Mouse (Mus musculus) mouse trophoblast stem cell (cell line): Measurements from ENCODE around the gene Nfkbie.

Experiments
- in situ Hi-C, 2 experiments: fragments of 300-500 bp; cut with MseI, MboI; formaldehyde crosslinking; loops; 2 replicates in 1 of 2; 3 replicates in 1 of 2; pipeline ENCODE4 v1.15.1; 2025

Gene Nfkbie

DNA sequence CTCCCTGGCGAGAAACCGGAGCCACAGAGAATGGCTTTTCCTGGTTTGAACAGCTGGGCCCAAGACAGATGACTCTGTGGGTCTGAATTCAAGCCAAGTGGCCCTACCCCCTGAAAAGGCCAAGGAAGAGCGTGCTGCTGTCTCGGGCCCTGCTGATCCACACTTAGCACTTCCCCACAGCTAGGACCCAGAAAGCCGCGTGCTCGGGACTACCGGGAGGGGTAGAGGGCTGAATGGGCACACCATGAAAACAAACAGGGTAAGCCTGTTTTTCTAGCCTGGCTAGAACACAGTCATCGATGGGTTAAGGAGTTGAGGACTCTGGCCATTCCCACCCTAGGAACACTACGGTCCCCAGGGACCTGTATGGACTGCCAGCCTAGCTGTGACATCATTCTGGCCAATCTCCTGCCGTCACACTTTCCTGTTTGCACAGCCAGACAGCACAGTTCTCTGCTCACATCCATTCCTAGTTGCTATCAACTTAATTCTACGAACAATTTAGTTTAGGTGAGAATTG, 25.5 kb downstream of the Nfkbie start:
- in situ Hi-C loops, result no loop called here

DNA sequence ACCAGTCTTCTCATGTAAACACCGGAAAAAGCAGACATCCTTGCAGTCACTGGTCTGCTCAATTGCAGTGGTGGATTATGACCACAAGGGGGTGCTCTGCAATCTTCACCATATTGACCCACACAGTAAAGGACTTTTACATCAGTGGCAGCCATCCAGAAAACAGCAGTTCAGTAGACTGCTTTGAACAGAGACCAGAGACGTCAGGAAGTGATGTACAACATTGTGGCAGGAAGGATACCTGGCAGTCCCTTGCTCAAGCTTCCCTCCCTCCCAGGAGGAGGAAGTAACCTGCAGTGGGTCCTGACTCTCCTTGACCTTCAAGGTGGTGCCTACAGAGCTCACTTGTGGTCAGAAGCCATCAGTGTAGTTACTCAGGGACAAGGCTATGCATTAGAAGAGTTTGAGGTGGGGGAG, 26.1 kb downstream of the Nfkbie start:
- in situ Hi-C loops, result no loop called here

DNA sequence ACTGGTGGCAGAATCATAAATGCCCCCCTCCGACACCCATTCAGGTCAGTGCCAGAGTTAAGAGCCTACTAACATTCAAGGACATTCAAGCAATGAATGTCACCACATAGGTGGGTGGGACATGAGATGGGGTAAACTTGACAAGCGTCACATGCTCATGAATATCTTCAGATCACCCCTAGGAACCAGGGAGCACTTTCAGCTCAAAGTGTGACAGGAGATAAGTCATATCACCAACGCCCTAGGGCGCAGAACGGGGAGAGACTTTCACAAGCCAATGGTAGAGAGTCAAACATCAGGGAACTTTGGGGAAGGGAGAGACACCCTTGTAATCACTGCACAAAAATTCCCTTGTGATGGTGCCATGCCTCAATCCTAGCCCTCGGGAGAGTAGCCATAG, 26.7 kb downstream of the Nfkbie start:
- in situ Hi-C loops, result no loop called here

DNA sequence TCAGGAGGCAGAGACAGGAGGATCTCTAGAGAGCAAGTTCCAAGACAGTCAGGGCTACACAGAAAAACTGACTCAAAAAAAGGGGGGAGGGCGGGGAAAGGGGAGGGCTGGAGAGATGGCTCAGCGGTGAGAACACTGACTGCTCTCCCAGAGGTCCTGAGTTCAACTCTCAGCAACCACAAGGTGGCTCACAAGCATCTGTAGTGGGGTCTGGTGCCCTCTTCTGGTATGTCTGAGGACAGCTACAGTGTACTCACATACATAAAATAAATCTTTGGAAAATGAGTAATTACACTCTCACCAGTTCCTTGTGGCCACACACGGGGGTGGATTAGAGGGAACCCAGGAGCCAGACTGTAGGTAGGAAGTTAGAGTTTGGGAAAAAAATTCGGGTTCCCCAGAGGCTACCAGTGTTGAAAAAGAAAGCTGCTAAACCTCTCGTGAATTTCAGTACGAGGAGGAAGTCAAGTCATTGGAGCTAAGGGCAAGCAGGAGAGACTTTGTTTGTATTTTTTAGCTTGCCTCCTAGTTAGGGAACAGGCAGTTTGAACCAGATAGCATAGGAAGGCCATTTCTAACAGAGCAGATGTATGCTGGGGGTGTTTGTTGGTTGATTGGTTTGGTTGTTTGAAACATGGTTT, 27.3 kb downstream of the Nfkbie start:
- in situ Hi-C loops, result no loop called here

DNA sequence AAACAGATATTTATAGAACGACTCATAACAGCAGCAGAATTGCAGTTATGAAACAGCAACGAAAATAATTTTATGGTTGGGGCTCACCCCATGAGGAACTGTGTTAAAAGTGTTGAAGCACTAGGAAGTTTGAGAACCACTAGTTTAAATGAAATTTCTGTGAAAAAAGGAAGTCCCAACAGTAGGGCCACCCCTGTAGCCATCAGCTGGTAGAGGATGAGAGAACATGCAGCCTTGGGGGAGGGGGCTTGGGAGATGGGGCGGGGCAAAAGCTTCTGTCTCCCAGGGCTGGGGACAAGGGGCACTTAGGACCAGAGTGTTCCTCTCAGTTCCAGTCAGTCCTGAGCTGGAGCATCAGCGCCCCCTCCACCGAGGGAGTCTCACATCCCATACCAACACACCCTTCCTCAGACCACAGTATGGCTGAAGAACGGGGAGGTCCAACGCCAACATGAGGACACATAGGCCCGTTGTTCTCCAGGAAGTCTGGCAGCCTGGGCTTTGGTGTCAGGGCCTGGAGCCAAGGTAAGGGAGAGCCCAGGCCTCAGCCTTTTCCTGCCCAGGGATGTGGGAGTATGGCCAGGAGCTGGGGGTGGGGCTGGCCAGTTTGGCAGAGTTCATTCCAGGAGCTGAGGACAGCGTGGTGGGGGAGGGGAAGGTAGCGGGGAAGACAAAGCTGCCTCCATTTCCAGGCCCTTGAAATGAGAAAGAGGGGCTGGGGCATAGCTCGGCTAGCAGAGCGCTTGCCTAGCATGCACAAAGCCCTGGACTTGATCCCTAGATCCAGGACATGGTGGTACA, 28.8 kb downstream of the Nfkbie start:
- in situ Hi-C loops, result no loop called here

DNA sequence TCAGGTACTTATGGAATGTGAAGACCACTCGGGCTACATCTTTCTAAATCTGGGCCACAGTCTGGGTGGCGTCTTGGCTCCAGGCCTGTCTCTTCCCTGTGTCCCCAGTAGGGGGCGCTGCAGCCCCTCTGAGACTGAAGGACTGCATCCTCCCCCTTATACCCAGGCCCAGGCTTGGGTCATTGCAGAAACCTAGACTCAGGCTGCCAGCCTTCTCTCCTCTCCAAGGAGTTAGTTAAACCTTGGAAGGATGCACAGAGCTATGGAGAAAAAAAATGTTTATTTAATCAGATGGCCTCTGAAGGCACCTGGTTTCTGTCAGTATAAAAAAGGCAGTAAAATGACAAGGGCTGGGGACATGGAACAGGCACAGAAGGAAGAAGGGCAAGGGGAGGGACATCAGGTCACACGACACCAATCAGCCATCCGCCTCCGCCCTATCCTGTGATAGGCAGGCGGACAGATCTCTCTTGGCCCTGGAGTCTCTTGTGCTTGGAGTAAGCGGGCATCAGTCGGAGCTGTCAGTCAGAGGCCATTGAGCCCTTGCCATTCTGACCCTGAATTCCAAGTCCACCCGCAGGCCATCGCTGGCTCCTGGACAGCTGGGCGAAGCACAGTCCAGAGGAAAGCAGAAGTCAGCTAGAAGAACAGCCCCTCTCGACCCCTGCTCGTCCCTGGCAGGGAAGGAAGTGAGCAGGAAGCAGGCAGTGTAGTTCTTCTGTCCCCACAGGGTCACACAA, 29.6 kb downstream of the Nfkbie start:
- in situ Hi-C loops, result loop anchor here (5.0 kb wide), 1 partner anchor 42 kb away; no protein-coding TSS in a partner anchor

DNA sequence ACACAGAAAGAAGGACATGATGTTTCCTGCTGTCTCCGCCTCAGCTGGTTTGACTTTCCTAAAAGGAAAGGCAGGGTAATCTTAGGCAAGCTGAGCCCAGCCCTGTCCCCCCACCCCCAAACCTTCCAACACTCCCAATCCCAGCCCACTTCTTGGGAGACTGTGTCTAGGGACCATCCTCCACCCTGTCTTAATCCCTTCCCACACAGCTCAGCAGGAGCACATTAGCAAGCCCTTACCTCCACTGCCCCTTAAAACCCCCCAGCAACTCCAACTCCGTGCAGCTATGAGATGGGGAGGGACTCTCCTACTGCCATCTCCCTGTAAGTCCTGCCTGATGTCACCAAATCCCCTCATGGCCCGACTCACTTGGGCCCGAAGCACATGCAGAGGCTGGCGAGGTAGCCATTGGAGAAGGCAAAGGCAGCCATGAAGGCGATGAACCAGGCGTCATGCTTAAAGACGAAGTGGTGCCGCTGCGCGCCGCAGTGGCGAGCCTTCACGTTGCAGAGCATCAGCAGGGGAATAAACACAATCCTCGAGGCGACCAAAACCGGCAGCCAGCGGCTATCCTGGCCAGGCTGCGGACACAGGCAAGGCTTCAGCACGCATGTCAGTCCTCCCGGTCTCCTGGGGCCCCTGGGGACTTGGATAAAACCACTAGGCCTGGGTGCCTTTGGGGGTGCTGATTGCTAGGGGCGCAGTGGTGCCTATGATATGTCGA, 30.4 kb downstream of the Nfkbie start:
- in situ Hi-C loops, result loop anchor here (5.0 kb wide), 1 partner anchor 41 kb away; no protein-coding TSS in a partner anchor

DNA sequence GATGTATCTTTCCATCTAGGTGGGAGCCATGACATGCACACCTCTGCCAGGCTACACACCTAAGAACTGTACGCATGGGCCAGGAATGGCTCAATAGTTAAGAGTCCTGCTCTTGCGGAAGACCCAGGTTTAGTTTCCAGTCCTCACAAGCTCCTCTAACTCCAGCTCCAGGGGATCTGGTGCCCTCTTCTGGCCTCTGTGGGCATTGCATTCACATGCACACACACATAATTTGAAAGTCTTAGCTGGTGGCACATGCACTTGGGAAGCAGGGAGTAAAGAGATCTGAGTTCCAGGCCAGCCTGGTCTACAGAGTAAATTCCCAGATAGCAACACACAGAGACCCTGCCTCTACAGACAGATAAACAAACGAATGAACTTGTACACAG, 30.9 kb downstream of the Nfkbie start:
- in situ Hi-C loops, result loop anchor here (5.0 kb wide), 1 partner anchor 41 kb away; no protein-coding TSS in a partner anchor

DNA sequence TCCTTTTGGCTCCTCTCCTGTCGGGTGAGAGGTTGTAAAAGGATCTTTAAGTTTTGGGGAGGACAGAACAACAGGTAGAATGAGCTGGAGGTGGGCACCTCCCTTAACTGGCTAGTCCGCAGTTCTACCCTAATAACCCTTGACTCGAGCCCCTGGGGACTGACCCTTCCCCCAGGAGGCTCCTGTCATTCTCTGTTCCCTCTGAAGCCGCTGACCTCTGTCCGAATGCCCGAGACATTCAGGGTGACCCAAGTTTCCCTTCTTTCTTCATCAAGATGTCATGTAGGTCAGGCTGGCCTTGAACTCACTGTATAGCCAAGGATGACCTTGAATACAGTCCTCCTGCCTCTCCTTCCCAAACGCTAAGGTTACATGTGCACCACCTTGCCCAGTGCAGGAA, 32.9 kb downstream of the Nfkbie start:
- in situ Hi-C loops, result loop anchor here (5.0 kb wide), 1 partner anchor 39 kb away; no protein-coding TSS in a partner anchor

DNA sequence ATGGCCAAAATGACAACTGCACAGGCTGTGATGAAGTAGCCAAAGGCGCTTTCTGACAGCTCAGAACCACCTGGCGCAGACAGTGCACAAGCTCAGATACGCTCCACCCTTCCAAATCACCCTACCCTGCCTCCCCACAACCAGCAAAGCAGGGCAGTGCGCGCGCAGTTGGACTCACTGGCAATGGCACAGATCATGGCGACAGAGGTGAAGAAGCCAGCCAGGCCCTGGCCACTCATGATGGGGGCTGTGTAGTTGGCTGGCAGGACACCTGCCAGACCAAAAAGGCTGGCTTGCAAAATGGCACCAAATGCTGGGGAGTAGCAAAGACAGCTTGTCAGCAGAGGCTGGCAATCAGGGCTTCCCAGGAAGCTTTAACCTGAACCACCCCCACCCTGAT, 33.7 kb downstream of the Nfkbie start:
- in situ Hi-C loops, result loop anchor here (5.0 kb wide), 1 partner anchor 38 kb away; no protein-coding TSS in a partner anchor

DNA sequence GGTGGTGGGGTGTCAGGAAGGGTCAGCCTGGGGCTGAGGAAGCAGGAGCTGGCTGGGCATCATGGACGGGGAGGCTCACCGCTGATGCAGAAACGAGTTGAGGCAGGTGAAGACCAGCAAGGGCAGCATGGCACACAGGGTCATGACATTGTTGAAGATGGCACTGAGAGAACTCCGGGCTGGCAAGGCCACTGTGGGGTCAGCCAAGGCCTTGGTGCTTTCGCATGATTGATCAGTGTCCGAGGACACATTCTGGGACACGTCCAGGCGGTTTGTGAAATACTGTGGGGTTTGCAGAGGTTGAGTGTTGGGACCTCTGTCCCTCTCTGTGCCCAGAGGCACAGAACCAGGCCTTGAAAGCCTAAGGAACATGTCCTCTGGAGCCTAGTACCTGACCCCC, 34.3 kb downstream of the Nfkbie start:
- in situ Hi-C loops, result loop anchor here (5.0 kb wide), 1 partner anchor 37 kb away; no protein-coding TSS in a partner anchor

DNA sequence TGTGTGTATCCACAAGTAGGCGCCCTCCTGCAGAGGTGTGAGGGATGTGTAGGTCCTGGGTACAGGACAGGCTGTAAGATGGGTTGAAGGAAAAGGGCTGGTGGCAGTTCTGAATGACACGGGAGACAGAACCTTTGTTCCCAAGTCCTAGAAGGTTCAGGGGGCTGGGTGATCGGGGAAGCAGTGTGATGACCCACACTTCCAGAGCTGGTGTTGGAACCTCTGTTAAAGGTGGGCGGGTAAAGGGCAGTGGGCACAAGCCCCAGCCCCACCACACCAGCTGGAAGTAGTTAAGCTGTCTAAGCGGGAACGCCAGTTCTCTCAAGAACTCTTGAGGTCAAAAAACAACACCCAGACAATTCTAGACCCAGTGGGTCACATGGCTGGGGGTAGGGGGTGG, 34.9 kb downstream of the Nfkbie start:
- in situ Hi-C loops, result no loop called here

DNA sequence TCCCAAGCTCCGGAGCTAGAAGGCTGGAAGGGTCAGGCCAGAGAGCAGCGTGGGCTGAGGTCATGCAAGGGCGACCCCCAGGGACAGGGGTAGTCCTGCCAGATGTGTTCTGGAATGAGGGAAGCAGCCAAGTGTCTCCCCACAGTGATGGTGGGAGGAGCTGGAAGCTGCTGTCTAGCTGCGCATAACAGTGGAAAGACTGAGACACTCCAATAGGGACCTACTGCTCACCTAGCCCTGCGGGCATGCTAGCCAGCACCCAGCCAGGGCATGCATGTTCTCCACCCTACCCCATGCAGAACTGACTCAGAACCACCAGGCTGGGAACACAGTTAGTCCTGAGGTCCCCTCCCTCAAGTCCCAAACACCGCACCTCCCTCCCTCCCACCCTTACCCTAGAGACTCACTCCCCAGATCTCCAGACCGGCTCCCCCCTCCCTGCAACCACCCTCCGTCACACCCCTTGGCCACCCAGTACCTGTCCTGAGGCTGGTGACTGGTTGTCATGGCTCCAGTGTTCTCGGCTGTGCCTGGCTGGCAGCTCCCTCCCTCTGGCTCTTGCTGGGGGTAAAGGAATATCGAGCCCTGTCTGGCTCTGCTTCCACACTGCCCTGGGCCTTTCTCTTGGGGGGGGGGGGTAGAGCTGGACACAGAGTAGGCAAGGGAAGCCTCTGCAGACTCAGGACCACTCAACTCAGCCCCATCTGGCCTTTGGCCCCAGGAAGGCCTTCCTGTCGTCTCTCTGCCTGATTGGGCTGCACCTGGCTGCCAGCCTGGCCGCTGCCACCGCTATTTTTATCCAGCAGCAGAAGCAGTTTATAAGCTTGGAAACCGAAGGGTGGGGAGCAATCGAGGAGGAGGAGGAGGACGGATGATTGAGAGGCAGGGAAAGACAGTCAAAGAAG, 36.5 kb downstream of the Nfkbie start:
- in situ Hi-C loops, result no loop called here

DNA sequence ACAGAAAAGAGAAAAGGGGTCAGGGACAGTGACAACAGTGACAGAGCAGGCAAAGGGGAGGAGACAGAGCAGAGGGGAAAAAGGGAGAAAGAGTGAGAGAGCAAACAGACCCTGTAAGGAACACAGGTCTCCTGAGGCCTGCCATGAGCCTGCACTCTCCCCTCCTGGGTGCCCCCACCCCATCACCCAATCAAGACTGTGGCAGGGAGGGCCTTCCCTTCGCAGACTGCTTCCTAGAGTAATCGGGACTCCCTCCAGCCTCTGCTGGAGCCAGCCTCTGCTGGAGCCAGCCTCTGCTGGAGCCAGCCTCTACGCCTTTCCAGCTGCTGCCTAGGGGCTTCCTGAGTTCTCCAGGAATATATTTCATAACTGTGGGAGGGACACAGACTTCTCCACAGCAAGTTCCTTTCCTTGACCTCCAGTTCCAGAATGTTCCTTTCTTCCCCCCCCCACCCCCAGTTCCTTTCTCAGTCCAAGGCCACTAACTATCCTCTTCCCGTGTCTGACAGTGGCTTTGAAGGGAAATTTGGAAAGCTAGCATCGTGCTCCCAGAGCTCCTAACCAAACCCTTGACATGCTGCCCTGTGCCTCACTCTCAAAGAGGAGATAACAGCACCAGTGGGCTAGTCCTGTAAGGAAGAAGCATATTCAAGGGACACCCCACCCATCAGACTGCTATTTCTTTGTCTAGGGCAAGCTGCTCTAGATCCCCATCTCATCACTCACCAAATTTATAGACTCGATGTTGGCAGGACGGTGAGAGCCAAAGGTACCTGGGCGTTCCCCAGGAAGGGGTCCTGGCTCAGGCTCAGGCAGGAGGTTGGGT, 37.3 kb downstream of the Nfkbie start:
- in situ Hi-C loops, result no loop called here

DNA sequence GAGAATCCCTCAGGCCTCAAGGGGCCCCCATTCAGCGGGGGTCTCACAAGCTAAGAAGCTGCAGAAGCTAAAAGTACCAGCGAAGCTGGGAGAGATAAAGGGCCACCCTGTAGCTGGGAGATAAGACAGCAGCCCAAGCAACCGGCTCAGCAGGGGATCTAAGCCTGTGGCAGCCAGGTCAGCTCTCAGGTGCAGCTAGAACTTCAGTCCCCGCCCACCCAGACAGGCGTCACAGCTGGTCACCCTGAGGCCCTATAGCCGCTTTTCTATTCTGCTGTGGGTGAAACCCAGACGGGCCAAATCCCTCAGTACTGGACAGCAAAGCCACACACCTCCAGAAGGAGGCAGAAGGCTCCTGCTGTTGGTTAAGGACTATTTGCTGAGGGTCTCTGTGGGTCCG, 38.0 kb downstream of the Nfkbie start:
- in situ Hi-C loops, result no loop called here

DNA sequence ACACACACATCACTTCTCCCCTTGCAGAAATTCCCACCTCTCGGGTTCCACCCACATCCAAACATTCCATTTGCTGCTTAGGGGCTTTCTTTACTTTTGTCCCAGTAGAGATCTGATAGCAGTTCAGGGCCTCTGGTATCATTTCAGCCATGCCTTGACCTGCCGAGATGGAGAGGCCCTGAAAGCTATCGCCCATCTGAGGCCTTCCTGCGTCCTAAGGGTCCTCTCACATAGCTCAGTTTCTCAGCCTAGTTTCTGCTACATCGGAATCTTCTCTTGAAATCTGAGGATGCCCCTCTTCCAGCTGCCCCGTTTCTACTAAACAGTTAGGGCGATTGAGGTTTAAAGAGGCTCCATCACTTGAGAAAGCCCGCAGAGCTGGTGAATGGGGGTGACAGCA, 38.7 kb downstream of the Nfkbie start:
- in situ Hi-C loops, result no loop called here

DNA sequence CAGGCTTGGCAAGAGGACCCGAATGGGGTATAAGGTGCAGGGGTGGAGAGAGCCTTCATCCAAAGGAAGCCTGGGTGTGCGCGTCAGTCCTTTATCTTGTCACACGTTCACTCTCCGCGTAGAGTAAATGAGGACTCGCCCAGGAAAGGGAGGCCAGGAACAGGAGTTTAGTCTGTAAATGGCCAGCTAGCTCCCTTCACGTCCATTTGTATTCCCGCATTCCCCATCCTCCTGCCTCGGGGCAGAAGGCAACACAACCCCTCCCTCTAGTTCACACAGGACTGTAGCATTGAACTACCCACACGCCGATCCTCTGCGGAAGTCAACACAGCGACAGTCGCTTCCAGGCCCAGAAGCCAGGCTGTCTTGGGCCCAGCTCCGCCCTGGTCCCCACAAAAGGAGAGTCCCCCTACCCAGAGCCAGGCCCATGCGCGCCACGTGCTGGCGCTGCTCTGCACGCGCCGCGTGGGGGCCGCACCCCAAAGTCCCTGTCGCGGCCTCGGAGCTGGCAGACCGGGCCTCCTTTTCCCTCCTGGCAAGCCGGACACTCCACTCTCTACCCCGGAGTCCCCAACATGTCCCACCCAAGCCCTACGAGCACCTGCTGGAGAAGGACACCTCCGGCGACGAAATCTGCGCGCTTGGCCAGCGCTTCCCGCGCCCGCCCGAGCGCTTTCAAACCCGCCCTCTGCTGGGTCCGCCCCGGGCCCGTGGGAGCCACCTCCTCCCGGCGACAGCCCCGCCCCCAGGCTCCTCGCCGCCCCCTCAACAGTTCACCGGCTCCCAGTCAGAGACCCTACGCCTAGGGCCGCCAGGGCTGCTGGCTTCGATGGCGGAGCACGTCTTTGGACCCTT, 39.6 kb downstream of the Nfkbie start:
- in situ Hi-C loops, result no loop called here

DNA sequence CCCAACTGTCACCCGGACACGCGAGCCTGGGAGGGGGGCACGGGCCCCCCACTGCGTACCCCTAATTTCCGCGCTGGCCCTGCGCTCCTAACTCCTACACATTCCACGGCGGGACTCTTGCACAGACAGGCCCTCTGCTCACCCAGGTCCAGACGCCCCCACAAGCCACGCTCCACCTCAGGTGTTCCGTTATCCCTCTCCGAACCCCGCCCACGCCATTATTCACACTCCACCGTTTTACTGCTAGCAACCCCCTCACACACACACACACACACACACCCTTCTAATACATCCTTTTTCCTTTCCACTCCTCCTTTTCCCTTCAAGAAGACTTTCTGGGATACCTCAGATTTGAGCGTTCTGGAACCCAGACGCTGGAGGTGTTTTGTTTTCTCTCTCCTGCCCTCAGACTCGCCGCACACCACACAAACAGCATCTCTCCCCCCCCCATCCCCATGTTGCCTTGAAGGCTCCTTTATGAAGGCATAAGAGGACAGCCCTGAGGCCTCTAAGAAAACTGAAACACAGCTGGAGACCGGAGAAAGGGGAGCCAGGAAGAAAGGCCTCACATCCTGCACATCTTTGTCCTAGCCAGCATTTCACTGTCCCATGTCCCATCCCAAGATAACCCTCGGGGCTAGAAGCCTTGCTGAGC, 40.4 kb downstream of the Nfkbie start:
- in situ Hi-C loops, result no loop called here
